Mouse (Mus musculus) megakaryocyte, embryonic 14.5 days (primary cell): ENCODE results near the gene Tmprss5. TPM values are rescaled to one million over a fixed set of nuclear protein-coding genes. Genes with fewer than 3 reads are reported as not detected.

ENCODE experiments used
- H3K27me3 ChIP-seq: replicated peaks from 2 replicates; pipeline ENCODE3; 2012; ENCODE audit warnings: inconsistent platforms
- H3K36me3 ChIP-seq: replicated peaks from 2 replicates; pipeline ENCODE3; 2012; ENCODE audit warnings: low read length, inconsistent platforms, mixed read lengths
- H3K4me1 ChIP-seq: 2 replicates; pipeline ENCODE4 v1.6.1; 2012; ENCODE audit warnings: inconsistent platforms
- H3K4me3 ChIP-seq: replicated peaks from 2 replicates; pipeline ENCODE3; 2012; ENCODE audit warnings: moderate library complexity, mild to moderate bottlenecking, inconsistent platforms
- H3K9me3 ChIP-seq: 2 replicates; pipeline ENCODE4 v1.6.1; 2012; ENCODE audit warnings: inconsistent platforms
- FLI1 ChIP-seq: IDR thresholded peaks from 2 replicates; pipeline ENCODE4 v1.6.1; 2012; ENCODE audit warnings: low read length, inconsistent platforms, mixed read lengths
- GATA1 ChIP-seq: IDR thresholded peaks from 3 replicates; pipeline ENCODE4 v1.6.1; 2012; ENCODE audit warnings: mixed read lengths, low read length, inconsistent platforms, borderline replicate concordance
- polyA plus RNA-seq: library from polyadenylated mRNA; stranded (reverse); fragments of >175 nt; gene quantifications from 2 replicates; pipeline ENCODE4 v1.2.3, GENCODE M21; 2012; ENCODE audit warnings: low replicate concordance; ENCODE audit not compliant: insufficient read depth

Tmprss5 gene
- polyA plus RNA-seq: not detected in 2 replicates

GRCm38 (mm10) chr9:49081107-49081506, at the start of gene Tmprss5:
Gene Tmprss5 (plus strand): TSS chr9:49081260.
- no peak within 1 kb of the TSS for H3K4me3 ChIP-seq
- peaks cover 60% of the 10 kb centered on the region for H3K36me3 ChIP-seq
- TF ChIP-seq GATA1: no peak
- H3K27me3 ChIP-seq: no peaks in the 10 kb centered on the region
- H3K9me3 ChIP-seq: no peaks in the 10 kb centered on the region
- peaks cover 5% of the 10 kb centered on the region for H3K4me1 ChIP-seq

- no peak for TF ChIP-seq FLI1
- no peak for TF ChIP-seq GATA1
- Histone ChIP-seq H3K4me3 (no peak overlapping the region), H3K27me3 (no peaks in the 10 kb centered on the region), H3K4me1 (no peaks in the 10 kb centered on the region), H3K9me3 (no peaks in the 10 kb centered on the region), H3K36me3 (peaks cover 63% of the 10 kb centered on the region)
Observed at GRCm38 (mm10) chr9:49034764-49035163, 46.3 kb upstream of the Tmprss5 start.

- TF ChIP-seq GATA1: no peak
- TF ChIP-seq FLI1: no peak
- Histone ChIP-seq H3K4me1 (peaks cover 21% of the 10 kb centered on the region), H3K27me3 (peaks cover 2% of the 10 kb centered on the region)
Observed at GRCm38 (mm10) chr9:49050901-49051300, 30.2 kb upstream of the Tmprss5 start.

GRCm38 (mm10) chr9:49051349-49051748, 29.7 kb upstream of the Tmprss5 start:
- Histone ChIP-seq H3K9me3 (no peaks in the 10 kb centered on the region), H3K36me3 (no peaks in the 10 kb centered on the region), H3K4me1 (peaks cover 25% of the 10 kb centered on the region), H3K27me3 (peaks cover 2% of the 10 kb centered on the region), H3K4me3 (no peak overlapping the region)
- TF ChIP-seq GATA1 (no peak), FLI1 (no peak)

More at GRCm38 (mm10) chr9:49050901-49051300, 30.2 kb upstream of the Tmprss5 start:
- no peak overlapping the region for H3K4me3 ChIP-seq
- H3K36me3 ChIP-seq: no peaks in the 10 kb centered on the region
- H3K9me3 ChIP-seq: no peaks in the 10 kb centered on the region

- Histone ChIP-seq H3K4me1 (peaks cover 44% of the 10 kb centered on the region), H3K9me3 (no peaks in the 10 kb centered on the region), H3K4me3 (no peak overlapping the region), H3K27me3 (no peaks in the 10 kb centered on the region), H3K36me3 (peaks cover 13% of the 10 kb centered on the region)
- TF ChIP-seq FLI1: no peak
- no peak for TF ChIP-seq GATA1
Observed at GRCm38 (mm10) chr9:49054028-49054427, 27.0 kb upstream of the Tmprss5 start.

GRCm38 (mm10) chr9:49055333-49056205, 25.5 kb upstream of the Tmprss5 start, which contains the start of gene Zw10:
Gene Zw10 (plus strand): TSS chr9:49055613.
- Histone ChIP-seq H3K27me3 (no peaks in the 10 kb centered on the region), H3K9me3 (no peaks in the 10 kb centered on the region), H3K36me3 (peaks cover 25% of the 10 kb centered on the region), H3K4me1 (peaks cover 36% of the 10 kb centered on the region), H3K4me3 (peak within 1 kb of the TSS; percentile 96)
- TF ChIP-seq GATA1 (no peak), FLI1 (no peak)

- no peaks in the 10 kb centered on the region for H3K27me3 ChIP-seq
- H3K9me3 ChIP-seq: no peaks in the 10 kb centered on the region
- TF ChIP-seq FLI1: no peak
- TF ChIP-seq GATA1: no peak
- peaks cover 85% of the 10 kb centered on the region for H3K36me3 ChIP-seq
- H3K4me3 ChIP-seq: no peak overlapping the region
- peaks cover 2% of the 10 kb centered on the region for H3K4me1 ChIP-seq
Observed at GRCm38 (mm10) chr9:49076847-49077246, 4.2 kb upstream of the Tmprss5 start.

GRCm38 (mm10) chr9:49081561-49081960, 501 bp downstream of the Tmprss5 start:
- Histone ChIP-seq H3K9me3 (no peaks in the 10 kb centered on the region), H3K4me3 (no peak overlapping the region), H3K27me3 (no peaks in the 10 kb centered on the region), H3K4me1 (peaks cover 5% of the 10 kb centered on the region), H3K36me3 (peaks cover 60% of the 10 kb centered on the region)
- TF ChIP-seq FLI1: no peak
- no peak for TF ChIP-seq GATA1

- H3K9me3 ChIP-seq: no peaks in the 10 kb centered on the region
- TF ChIP-seq GATA1: no peak
- TF ChIP-seq FLI1: no peak
- H3K4me3 ChIP-seq: no peak overlapping the region
- peaks cover 9% of the 10 kb centered on the region for H3K36me3 ChIP-seq
- peaks cover 5% of the 10 kb centered on the region for H3K4me1 ChIP-seq
- no peaks in the 10 kb centered on the region for H3K27me3 ChIP-seq
Observed at GRCm38 (mm10) chr9:49087317-49087716, 6.3 kb downstream of the Tmprss5 start.

- Histone ChIP-seq H3K27me3 (peaks cover 2% of the 10 kb centered on the region), H3K4me3 (no peak overlapping the region), H3K36me3 (no peaks in the 10 kb centered on the region), H3K4me1 (no peaks in the 10 kb centered on the region), H3K9me3 (peaks cover 13% of the 10 kb centered on the region)
- TF ChIP-seq FLI1 (no peak), GATA1 (no peak)
Observed at GRCm38 (mm10) chr9:49098871-49099270, 17.8 kb downstream of the Tmprss5 start.
